Mouse (Mus musculus) CH12.LX (cell line): Measurements from ENCODE around the gene Mctp1. TPM values are rescaled to one million over a fixed set of nuclear protein-coding genes. Genes with fewer than 3 reads are reported as not detected.

Experiments used
- DNase-seq: peaks from one replicate; pipeline ENCODE4 v3.0.0-alpha.2; 2013; ENCODE audit errors: extremely low read depth
- H3K27ac ChIP-seq: 2 replicates; pipeline ENCODE4 v1.5.1; 2012; ENCODE audit warnings: low read depth, mild to moderate bottlenecking, control low read depth, moderate library complexity; ENCODE audit not compliant: insufficient read depth
- H3K27me3 ChIP-seq: replicated peaks from 2 replicates; pipeline ENCODE3; 2012; ENCODE audit warnings: inconsistent platforms
- H3K36me3 ChIP-seq, 2 experiments: replicated peaks in 1 of 2; 2 replicates each; pipeline versions ENCODE3 to v1.6.1; 2012; ENCODE audit warnings: inconsistent platforms in 1 of 2, low read length in 1 of 2, mild to moderate bottlenecking in 1 of 2, mixed read lengths in 1 of 2, moderate library complexity in 1 of 2; ENCODE audit not compliant: control insufficient read depth in 1 of 2, insufficient read depth in 1 of 2
- H3K4me1 ChIP-seq, 2 experiments: 2 replicates each; pipeline ENCODE4 v1.6.1; 2012; ENCODE audit warnings: inconsistent platforms in 1 of 2, moderate library complexity in 1 of 2; ENCODE audit not compliant: insufficient read depth in 2 of 2, control insufficient read depth in 1 of 2
- H3K4me2 ChIP-seq: 2 replicates; pipeline ENCODE4 v1.6.1; 2012; ENCODE audit warnings: low read depth, mild to moderate bottlenecking, control low read depth; ENCODE audit not compliant: poor library complexity, insufficient read depth, severe bottlenecking
- H3K4me3 ChIP-seq, 3 experiments: fragments of 150-350 bp in 1 of 3; sonication (generic) in 1 of 3; replicated peaks in 1 of 3; 2 replicates each; pipeline versions ENCODE3 to v1.5.1; 2011 to 2012; ENCODE audit warnings: low read depth in 2 of 3, low read length in 2 of 3, mild to moderate bottlenecking in 2 of 3, moderate library complexity in 2 of 3, control low read depth in 1 of 3, improper control_type of control experiment in 1 of 3, inconsistent platforms in 1 of 3, mixed read lengths in 1 of 3; ENCODE audit not compliant: poor library complexity in 1 of 3
- H3K79me2 ChIP-seq: replicated peaks from 2 replicates; pipeline ENCODE4 v1.6.1; 2012; ENCODE audit warnings: mild to moderate bottlenecking, moderate library complexity; ENCODE audit not compliant: control insufficient read depth, poor library complexity, insufficient read depth, severe bottlenecking; ENCODE audit errors: extremely low read depth
- H3K9ac ChIP-seq: 2 replicates; pipeline ENCODE4 v1.6.1; 2012; ENCODE audit warnings: low read depth, mild to moderate bottlenecking, control low read depth, moderate library complexity; ENCODE audit not compliant: insufficient read depth
- H3K9me3 ChIP-seq: replicated peaks from 2 replicates; pipeline ENCODE3; 2012; ENCODE audit warnings: low read length, inconsistent platforms, mixed read lengths
- BHLHE40 ChIP-seq: IDR thresholded peaks from 2 replicates; pipeline ENCODE4 v1.6.1; 2011; ENCODE audit warnings: mild to moderate bottlenecking, low read depth, low read length, improper control_type of control experiment
- CHD2 ChIP-seq: IDR thresholded peaks from 2 replicates; pipeline ENCODE4 v1.6.1; 2011; ENCODE audit warnings: low read length, improper control_type of control experiment
- CTCF ChIP-seq, 2 experiments: IDR thresholded peaks in 1 of 2; conservative IDR thresholded peaks in 1 of 2; 2 replicates each; pipeline ENCODE4 v1.5.1; 2011 to 2012; ENCODE audit warnings: low read depth in 2 of 2, low read length in 2 of 2, improper control_type of control experiment in 1 of 2, inconsistent platforms in 1 of 2, mild to moderate bottlenecking in 1 of 2, moderate library complexity in 1 of 2
- ELF1 ChIP-seq: IDR thresholded peaks from 2 replicates; pipeline ENCODE4 v1.6.1; 2014; ENCODE audit warnings: low read depth, mild to moderate bottlenecking, inconsistent platforms, low read length, improper control_type of control experiment
- EP300 ChIP-seq: IDR thresholded peaks from 2 replicates; pipeline ENCODE4 v1.6.1; 2011; ENCODE audit warnings: low read length, improper control_type of control experiment
- ETS1 ChIP-seq: conservative IDR thresholded peaks from 2 replicates; pipeline ENCODE4 v1.6.1; 2012; ENCODE audit warnings: low read depth, mild to moderate bottlenecking, inconsistent platforms, low read length, improper control_type of control experiment, moderate library complexity
- GABPA ChIP-seq: IDR thresholded peaks from 2 replicates; pipeline ENCODE4 v1.6.1; 2012; ENCODE audit warnings: low read depth, low read length, improper control_type of control experiment, inconsistent platforms; ENCODE audit not compliant: insufficient replicate concordance
- IRF4 ChIP-seq: IDR thresholded peaks from 2 replicates; pipeline ENCODE4 v1.6.1; 2014; ENCODE audit warnings: low read depth, mild to moderate bottlenecking, inconsistent platforms, low read length, improper control_type of control experiment
- MAFK ChIP-seq: IDR thresholded peaks from 2 replicates; pipeline ENCODE4 v1.6.1; 2011; ENCODE audit warnings: low read length, improper control_type of control experiment; ENCODE audit not compliant: insufficient replicate concordance
- MAZ ChIP-seq: IDR thresholded peaks from 2 replicates; pipeline ENCODE4 v1.6.1; 2012; ENCODE audit warnings: low read depth, mild to moderate bottlenecking, inconsistent platforms, low read length, improper control_type of control experiment, moderate library complexity
- MYC ChIP-seq: IDR thresholded peaks from 2 replicates; pipeline ENCODE4 v1.6.1; 2011; ENCODE audit warnings: low read depth, mild to moderate bottlenecking, improper control_type of control experiment, low read length
- NELFE ChIP-seq: IDR thresholded peaks from 2 replicates; pipeline ENCODE4 v1.6.1; 2011; ENCODE audit warnings: low read depth, low read length, improper control_type of control experiment
- POLR2AphosphoS2 ChIP-seq: IDR thresholded peaks from 2 replicates; pipeline ENCODE4 v1.6.1; 2011; ENCODE audit warnings: low read depth, low read length, improper control_type of control experiment
- RCOR1 ChIP-seq: conservative IDR thresholded peaks from 2 replicates; pipeline ENCODE4 v1.6.1; 2012; ENCODE audit warnings: low read depth, mild to moderate bottlenecking, inconsistent platforms, low read length, improper control_type of control experiment
- SIN3A ChIP-seq: IDR thresholded peaks from 2 replicates; pipeline ENCODE4 v1.6.1; 2012; ENCODE audit warnings: low read length, improper control_type of control experiment, inconsistent platforms
- SMC3 ChIP-seq: IDR thresholded peaks from 2 replicates; pipeline ENCODE4 v1.6.1; 2011; ENCODE audit warnings: low read depth, low read length, improper control_type of control experiment
- UBTF ChIP-seq: IDR thresholded peaks from 2 replicates; pipeline ENCODE4 v1.6.1; 2012; ENCODE audit warnings: low read depth, mild to moderate bottlenecking, inconsistent platforms, low read length, improper control_type of control experiment, moderate library complexity
- USF1 ChIP-seq: IDR thresholded peaks from 2 replicates; pipeline ENCODE4 v1.6.1; 2014; ENCODE audit warnings: low read depth, mild to moderate bottlenecking, inconsistent platforms, low read length, improper control_type of control experiment
- ZKSCAN1 ChIP-seq: IDR thresholded peaks from 2 replicates; pipeline ENCODE4 v1.6.1; 2012; ENCODE audit warnings: low read depth, inconsistent platforms, low read length, improper control_type of control experiment, borderline replicate concordance
- ZNF384 ChIP-seq: IDR thresholded peaks from 2 replicates; pipeline ENCODE4 v1.6.1; 2012; ENCODE audit warnings: low read depth, low read length, improper control_type of control experiment, inconsistent platforms
- dilution Hi-C: fragments of 300-500 bp; cut with MboI; formaldehyde crosslinking; loops from 2 replicates; pipeline ENCODE4 v1.14.3; 2020; ENCODE audit warnings: low sequenced_read_pairs; ENCODE audit not compliant: extremely low pct_unique_long_range_greater_than_20kb, extremely low pct_ligation_motif_present
- in situ Hi-C: fragments of 300-500 bp; cut with MboI; formaldehyde crosslinking; loops from 3 replicates; pipeline ENCODE4 v1.14.3; 2019; ENCODE audit warnings: low sequenced_read_pairs, low pct_ligation_motif_present, low pct_unique_long_range_greater_than_20kb, mixed read lengths
- polyA plus RNA-seq: library from polyadenylated mRNA; unstranded; fragments of >175 nt; gene quantifications from 2 replicates; pipeline ENCODE4 v1.2.1, GENCODE M21; 2012; ENCODE audit warnings: low read depth; ENCODE audit not compliant: insufficient read length
- total RNA-seq, 2 experiments: library from RNA; depleted of rRNA; stranded (reverse); fragments of 300-350 nt in 1 of 2; fragments of >200 nt in 1 of 2; gene quantifications; 2 replicates each; pipeline ENCODE4 v1.2.3; 2012 to 2014

The Mctp1 gene
- total and polyA plus RNA-seq, 3 experiments: 3.0 to 5.3 (median 3.7) TPM

- dilution Hi-C loops (no loop called here), in situ Hi-C loops (no loop called here)
- no peak for TF ChIP-seq POLR2AphosphoS2
- no peak for TF ChIP-seq GABPA
- no peak for DNase-seq
- Histone ChIP-seq H3K9ac (no peak overlapping the region), H3K36me3 (no peaks in the 10 kb centered on the region), H3K9me3 (no peaks in the 10 kb centered on the region), H3K79me2 (no peaks in the 10 kb centered on the region), H3K4me1 (no peaks in the 10 kb centered on the region; a peak in 1 of 4 replicates), H3K27ac (no peak overlapping the region), H3K4me2 (no peak overlapping the region), H3K4me3 (no peak overlapping the region), H3K27me3 (no peaks in the 10 kb centered on the region)
Observed at GRCm38 (mm10) chr13:77002628-77003027, 618.3 kb downstream of the Mctp1 start.

GRCm38 (mm10) chr13:77003684-77004083 is 619.3 kb downstream of the Mctp1 start:
- no peak for TF ChIP-seq GABPA
- TF ChIP-seq ELF1: no peak
- no peak for TF ChIP-seq UBTF
- TF ChIP-seq USF1: no peak
- Histone ChIP-seq H3K27me3 (no peaks in the 10 kb centered on the region), H3K9ac (no peak overlapping the region), H3K36me3 (no peaks in the 10 kb centered on the region), H3K4me2 (no peak overlapping the region), H3K9me3 (no peaks in the 10 kb centered on the region), H3K4me1 (no peaks in the 10 kb centered on the region; a peak in 1 of 4 replicates), H3K27ac (no peak overlapping the region), H3K4me3 (no peak overlapping the region), H3K79me2 (no peaks in the 10 kb centered on the region)
- no peak for DNase-seq
- in situ Hi-C loops (no loop called here), dilution Hi-C loops (no loop called here)

GRCm38 (mm10) chr13:77018851-77019250 is 634.5 kb downstream of the Mctp1 start:
- H3K27ac ChIP-seq: no peak overlapping the region
- peak overlapping the region; percentile 36; the same call in 1 of the 2 replicates for H3K4me2 ChIP-seq
- no peak overlapping the region for H3K9ac ChIP-seq
- TF ChIP-seq BHLHE40: no peak
- no peak for TF ChIP-seq ETS1
- no peak for TF ChIP-seq RCOR1
- no peak for TF ChIP-seq GABPA
- TF ChIP-seq MAZ: no peak
- no peak for TF ChIP-seq EP300
- no peak for TF ChIP-seq ELF1
- no peak for TF ChIP-seq MAFK
- TF ChIP-seq ZKSCAN1: no peak
- no peak for TF ChIP-seq UBTF
- no peak for TF ChIP-seq USF1
- no peak for TF ChIP-seq NELFE
- TF ChIP-seq MYC: no peak
- no peak for TF ChIP-seq IRF4
- TF ChIP-seq ZNF384: no peak
- TF ChIP-seq CHD2: no peak
- TF ChIP-seq CTCF (conservative IDR thresholded peaks at IDR 0.05 in 1 of 2, IDR thresholded peaks at IDR 0.05 in 1 of 2; ENCODE audit: low read depth in 2 of 2, low read length in 2 of 2): no peak
- TF ChIP-seq SIN3A: no peak
- TF ChIP-seq SMC3: no peak
- no peak overlapping the region for H3K4me3 ChIP-seq
- H3K4me1 ChIP-seq: no peaks in the 10 kb centered on the region; a peak in 1 of 4 replicates
- H3K36me3 ChIP-seq: no peaks in the 10 kb centered on the region
- in situ Hi-C loops (no loop called here), dilution Hi-C loops (no loop called here)
- H3K9me3 ChIP-seq: peaks cover 6% of the 10 kb centered on the region
- DNase-seq: no peak
- H3K79me2 ChIP-seq: no peaks in the 10 kb centered on the region
- H3K27me3 ChIP-seq: no peaks in the 10 kb centered on the region
